In genomic region chr15:7530959-7531588, GRCm38 (mm10) we compare ENCODE assay signal across 17 mouse cellular contexts.
DNase-seq lines count a peak whose midpoint lies in the region.
"Had no signal": no experiment of that assay in that cellular context is flagged by ENCODE, and none has a peak within 500 bp of the region (broad histone marks: within the 10 kb centered on the region; RNA-seq: fewer than 3 reads in every experiment).

No protein-coding gene starts in this region.

- no peak overlapping the region for H3K4me3 ChIP-seq in limb, embryonic 10.5 days
- H3K4me3 ChIP-seq: embryonic facial prominence, embryonic 15.5 days; layer of hippocampus, adult 2 months; limb, embryonic 12.5 days; lung, embryonic 15.5 days; midbrain, embryonic 10.5 days; neural tube, embryonic 13.5 days had no signal

- DNase-seq in kidney, adult 11 months = peak; percentile 5
- DNase-seq in kidney, postnatal 10 days = no peak
- DNase-seq in Muller cell, postnatal 12 days (ENCODE audit: inconsistent ontology term) = peak; percentile 84
- peak; percentile 55 for DNase-seq in embryo, embryonic 9.5 days (ENCODE audit: extremely low spot score)
- DNase-seq in limb, embryonic 10.5 days (ENCODE audit: low spot score) = peak; percentile 39
- DNase-seq in heart, postnatal 4 days = no peak
- DNase-seq in left cerebral cortex, postnatal 25 days (ENCODE audit: low spot score in 2 of 2) = no peak
- DNase-seq in thymus, postnatal 25 days = no peak
- DNase-seq: cerebellum, adult 18-20 months; forebrain, postnatal 0 days; thymus, adult 18-20 months had no signal

- no peaks in the 10 kb centered on the region for H3K27me3 ChIP-seq in limb, embryonic 10.5 days (ENCODE audit: low read depth, poor library complexity, severe bottlenecking)
- H3K27me3 ChIP-seq: embryonic facial prominence, embryonic 15.5 days; limb, embryonic 12.5 days; lung, embryonic 15.5 days; neural tube, embryonic 13.5 days had no signal

- intact Hi-C loops in left cerebral cortex, postnatal 25 days (cut with DNase I) = no loop called here

- 12% methylated on average over 5 of the region's 5 CpGs for WGBS in limb, embryonic 10.5 days

- no peaks in the 10 kb centered on the region for H3K36me3 ChIP-seq in limb, embryonic 10.5 days
- H3K36me3 ChIP-seq: embryonic facial prominence, embryonic 15.5 days; limb, embryonic 12.5 days; lung, embryonic 15.5 days; midbrain, embryonic 10.5 days; neural tube, embryonic 13.5 days had no signal

- H3K4me1 ChIP-seq in limb, embryonic 10.5 days = peaks cover 32% of the 10 kb centered on the region
- H3K4me1 ChIP-seq: embryonic facial prominence, embryonic 15.5 days had no signal

- no peak overlapping the region for H3K27ac ChIP-seq in limb, embryonic 10.5 days
- H3K27ac ChIP-seq: embryonic facial prominence, embryonic 15.5 days; layer of hippocampus, adult 2 months; limb, embryonic 12.5 days; lung, embryonic 15.5 days; midbrain, embryonic 10.5 days; neural tube, embryonic 13.5 days had no signal

- no peaks in the 10 kb centered on the region for H3K9me3 ChIP-seq in limb, embryonic 10.5 days (replicated peaks)
- H3K9me3 ChIP-seq: embryonic facial prominence, embryonic 15.5 days; limb, embryonic 12.5 days; lung, embryonic 15.5 days; midbrain, embryonic 10.5 days; neural tube, embryonic 13.5 days had no signal

Comparison
In these comparisons a context has a peak if more than half of its experiments do, and no peak if none do; other contexts are left out.
1. DNase-seq: peak in kidney, adult 11 months (single experiment), Muller cell, postnatal 12 days (single experiment), embryo, embryonic 9.5 days (single experiment) and limb, embryonic 10.5 days (single experiment); none in kidney, postnatal 10 days (single experiment), heart, postnatal 4 days (single experiment), left cerebral cortex, postnatal 25 days (0 of 2) and thymus, postnatal 25 days (single experiment).